ENCODE assay signal across 8 mouse cellular contexts in the genomic region with DNA sequence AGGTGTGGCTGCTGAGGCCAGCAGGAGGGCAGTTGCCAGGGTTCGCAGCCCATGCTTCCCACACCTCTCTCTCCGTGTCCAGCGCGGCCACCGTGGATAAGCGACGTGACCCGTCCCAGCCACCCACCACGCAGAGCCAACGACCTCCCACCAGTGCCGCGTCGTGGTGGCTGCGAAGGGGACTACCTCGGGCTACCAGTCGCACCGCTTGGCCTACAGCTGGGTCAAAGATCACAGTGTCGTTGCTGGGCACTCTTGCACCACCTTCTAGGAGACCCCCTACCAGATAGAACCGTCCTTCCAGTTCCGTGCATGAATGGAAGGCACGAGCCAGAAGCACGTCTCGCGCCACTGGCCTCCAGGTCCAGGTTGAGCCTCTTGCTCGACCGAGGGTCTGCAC. TPM values are rescaled to one million over a fixed set of nuclear protein-coding genes. Genes with fewer than 3 reads are reported as not detected.
DNase-seq lines count a peak whose midpoint lies in the region; ATAC-seq and TF ChIP-seq lines count a peak whose summit lies in the region.

No protein-coding gene starts in this region.

- H3K27me3 ChIP-seq in kidney, embryonic 14.5 days (ENCODE audit: control insufficient read depth, insufficient read depth, low read length) = no peaks in the 10 kb centered on the region
- H3K27me3 ChIP-seq in G1E (ENCODE audit: insufficient read depth, low read length) = peaks cover 3% of the 10 kb centered on the region; the same call in 1 of the 2 replicates
- H3K27me3 ChIP-seq in hindbrain, embryonic 16.5 days (replicated peaks; ENCODE audit: control insufficient read depth, insufficient read depth, low read length) = no peaks in the 10 kb centered on the region

- H3K9me3 ChIP-seq in kidney, embryonic 14.5 days (ENCODE audit: control insufficient read depth, low read length) = peaks cover 2% of the 10 kb centered on the region; the same call in 1 of the 2 replicates
- H3K9me3 ChIP-seq in G1E (replicated peaks) = no peaks in the 10 kb centered on the region
- H3K9me3 ChIP-seq in hindbrain, embryonic 16.5 days (ENCODE audit: control insufficient read depth, low read length) = no peaks in the 10 kb centered on the region

- WGBS in kidney, embryonic 14.5 days = 6% methylated on average over 26 of the region's 26 CpGs
- 2% methylated on average over 26 of the region's 26 CpGs for WGBS in hindbrain, embryonic 16.5 days

- DNase-seq in kidney, postnatal 25 days = no peak
- DNase-seq in G1E (ENCODE audit: low spot score) (no peak), MN1 (ENCODE audit: low spot score) (no peak)
- DNase-seq in retina, postnatal 1 day = no peak

- H3K4me3 ChIP-seq in kidney, embryonic 14.5 days (ENCODE audit: low read length) = peak overlapping the region; percentile 50
- H3K4me3 ChIP-seq in G1E (ENCODE audit: low read depth, low read length) = peak overlapping the region; percentile 74
- H3K4me3 ChIP-seq in hindbrain, embryonic 16.5 days (ENCODE audit: low read length) = peak overlapping the region; percentile 50

- no peak for TF ChIP-seq CTCF in G1E (IDR thresholded peaks at IDR 0.05; ENCODE audit: low read depth, low read length)

- peak overlapping the region; percentile 62 for H3K9ac ChIP-seq in kidney, embryonic 14.5 days (ENCODE audit: low read depth, low read length)
- peak overlapping the region; percentile 72 for H3K9ac ChIP-seq in hindbrain, embryonic 16.5 days (ENCODE audit: low read depth, low read length)

- no peak overlapping the region for H3K27ac ChIP-seq in kidney, embryonic 14.5 days (ENCODE audit: low read depth, low read length)
- peak overlapping the region; percentile 78 for H3K27ac ChIP-seq in hindbrain, embryonic 16.5 days (ENCODE audit: low read depth, low read length)

- H3K4me2 ChIP-seq in kidney, embryonic 14.5 days (replicated peaks; ENCODE audit: low read depth, low read length) = peak overlapping the region; percentile 84
- peak overlapping the region; percentile 71 for H3K4me2 ChIP-seq in hindbrain, embryonic 16.5 days (ENCODE audit: low read length)

- ATAC-seq in kidney, embryonic 14.5 days (ENCODE audit: low FRiP score, low TSS enrichment) = no peak; the same call in 1 of the 2 replicates
- ATAC-seq in G1E (ENCODE audit: extremely low read depth, insufficient number of reproducible peaks, low FRiP score, poor library complexity, severe bottlenecking) = no peak
- ATAC-seq in common myeloid progenitor, adult 5-6 weeks (replicated peaks; ENCODE audit: low read depth, poor library complexity, severe bottlenecking) = peak; percentile 7; the same call in 1 of the 2 replicates
- ATAC-seq in hindbrain, embryonic 16.5 days = no peak
- 0 out of 2 replicates have a peak, but pooled peaks have one; percentile 3 for ATAC-seq in megakaryocyte progenitor cell, adult 5-6 weeks (replicated peaks; ENCODE audit: poor library complexity)

- H3K36me3 ChIP-seq in kidney, embryonic 14.5 days (ENCODE audit: control insufficient read depth, insufficient read depth, low read length) = peaks cover 23% of the 10 kb centered on the region
- H3K36me3 ChIP-seq in G1E (replicated peaks) = peaks cover 55% of the 10 kb centered on the region
- peaks cover 9% of the 10 kb centered on the region for H3K36me3 ChIP-seq in hindbrain, embryonic 16.5 days (ENCODE audit: control insufficient read depth, insufficient read depth, low read length)

- H3K4me1 ChIP-seq in kidney, embryonic 14.5 days (ENCODE audit: control insufficient read depth, insufficient read depth, low read length) = no peaks in the 10 kb centered on the region
- peaks cover 26% of the 10 kb centered on the region for H3K4me1 ChIP-seq in G1E (ENCODE audit: insufficient read depth, low read depth, low read length)
- peaks cover 12% of the 10 kb centered on the region for H3K4me1 ChIP-seq in hindbrain, embryonic 16.5 days (ENCODE audit: control insufficient read depth, insufficient read depth, low read depth, low read length)

RNA-seq across cellular contexts. Expression of gene Klhdc9, which starts 0.3 kb away (rescaled TPM):
- polyA plus RNA-seq in kidney, embryonic 14.5 days (2014; fragmentation: Nextera tagmentation; extraction: Ambion mirVana) = 2.2 and 2.4 TPM in 2 replicates
- total RNA-seq in G1E (2014; fragmentation: Nextera tagmentation) (2.6 TPM in 1 of 2 replicates, not detected in the other), G1E (2017) (0.33 and 0.64 TPM in 2 replicates)
- polyA plus RNA-seq in G1E (2012) = 1.4 TPM in 2 replicates
- 1.1 and 3.9 TPM in 2 replicates for total RNA-seq in common myeloid progenitor, adult 5-6 weeks (2017)
- polyA plus RNA-seq in hindbrain, embryonic 16.5 days (2015; fragmentation: Nextera tagmentation; extraction: Ambion mirVana) = 3.3 and 4.3 TPM in 2 replicates
- total RNA-seq in megakaryocyte progenitor cell, adult 5-6 weeks (2015) = 0.96 TPM in 1 of 2 replicates, not detected in the other
- total RNA-seq in megakaryocyte progenitor cell, adult 5-6 weeks (2017) = 0.33 and 0.71 TPM in 2 replicates

RNA-seq across cellular contexts. Expression of gene Nectin4, which starts 9.6 kb away (rescaled TPM):
- 1.0 and 2.6 TPM in 2 replicates for polyA plus RNA-seq in kidney, embryonic 14.5 days (2014; fragmentation: Nextera tagmentation; extraction: Ambion mirVana)
- not detected in 2 replicates for total RNA-seq in G1E (2014; fragmentation: Nextera tagmentation)
- total RNA-seq in G1E (2017) = 0.12 TPM in 1 of 2 replicates, not detected in the other
- 0.01 TPM in 1 of 2 replicates, not detected in the other for polyA plus RNA-seq in G1E (2012)
- total RNA-seq in common myeloid progenitor, adult 5-6 weeks (2017) = 2.3 and 2.4 TPM in 2 replicates
- polyA plus RNA-seq in hindbrain, embryonic 16.5 days (2015; fragmentation: Nextera tagmentation; extraction: Ambion mirVana) = 4.1 and 4.7 TPM in 2 replicates
- 0.15 and 0.49 TPM in 2 replicates for total RNA-seq in megakaryocyte progenitor cell, adult 5-6 weeks (2015)
- 0.37 and 0.84 TPM in 2 replicates for total RNA-seq in megakaryocyte progenitor cell, adult 5-6 weeks (2017)

RNA-seq across cellular contexts. Expression of gene Pfdn2, which starts 14.8 kb away (rescaled TPM):
- 53.7 and 103 TPM in 2 replicates for polyA plus RNA-seq in kidney, embryonic 14.5 days (2014; fragmentation: Nextera tagmentation; extraction: Ambion mirVana)
- total RNA-seq in G1E (2014; fragmentation: Nextera tagmentation) = 32.4 and 47.3 TPM in 2 replicates
- 19.6 and 22.3 TPM in 2 replicates for total RNA-seq in G1E (2017)
- 16.9 and 20.1 TPM in 2 replicates for polyA plus RNA-seq in G1E (2012)
- total RNA-seq in common myeloid progenitor, adult 5-6 weeks (2017) = 37.2 and 65.3 TPM in 2 replicates
- 123 and 143 TPM in 2 replicates for polyA plus RNA-seq in hindbrain, embryonic 16.5 days (2015; fragmentation: Nextera tagmentation; extraction: Ambion mirVana)
- 50.2 and 52.3 TPM in 2 replicates for total RNA-seq in megakaryocyte progenitor cell, adult 5-6 weeks (2015)
- total RNA-seq in megakaryocyte progenitor cell, adult 5-6 weeks (2017) = 35.5 and 52.3 TPM in 2 replicates

RNA-seq across cellular contexts. Expression of gene Nit1, which starts 14.8 kb away (rescaled TPM):
- polyA plus RNA-seq in kidney, embryonic 14.5 days (2014; fragmentation: Nextera tagmentation; extraction: Ambion mirVana) = 33.7 and 34.5 TPM in 2 replicates
- total RNA-seq in G1E (2014; fragmentation: Nextera tagmentation) (17.9 and 22.4 TPM in 2 replicates), G1E (2017) (57.9 and 58.9 TPM in 2 replicates)
- polyA plus RNA-seq in G1E (2012) = 9.4 and 11.3 TPM in 2 replicates
- total RNA-seq in common myeloid progenitor, adult 5-6 weeks (2017) = 43.4 and 49.3 TPM in 2 replicates
- 51.2 and 54.7 TPM in 2 replicates for polyA plus RNA-seq in hindbrain, embryonic 16.5 days (2015; fragmentation: Nextera tagmentation; extraction: Ambion mirVana)
- 7.6 and 9.8 TPM in 2 replicates for total RNA-seq in megakaryocyte progenitor cell, adult 5-6 weeks (2015)
- 31.7 and 34.1 TPM in 2 replicates for total RNA-seq in megakaryocyte progenitor cell, adult 5-6 weeks (2017)

RNA-seq across cellular contexts. Expression of gene Arhgap30, which starts 28.5 kb away (rescaled TPM):
- polyA plus RNA-seq in kidney, embryonic 14.5 days (2014; fragmentation: Nextera tagmentation; extraction: Ambion mirVana) = 0.69 and 0.81 TPM in 2 replicates
- total RNA-seq in G1E (2014; fragmentation: Nextera tagmentation) (2.0 and 2.9 TPM in 2 replicates), G1E (2017) (9.2 and 11.4 TPM in 2 replicates)
- polyA plus RNA-seq in G1E (2012) = 3.9 and 4.6 TPM in 2 replicates
- total RNA-seq in common myeloid progenitor, adult 5-6 weeks (2017) = 63.0 and 77.8 TPM in 2 replicates
- 0.73 and 0.79 TPM in 2 replicates for polyA plus RNA-seq in hindbrain, embryonic 16.5 days (2015; fragmentation: Nextera tagmentation; extraction: Ambion mirVana)
- total RNA-seq in megakaryocyte progenitor cell, adult 5-6 weeks (2015) = 30.2 and 31.7 TPM in 2 replicates
- total RNA-seq in megakaryocyte progenitor cell, adult 5-6 weeks (2017) = 68.0 and 70.5 TPM in 2 replicates

Comparison
In these comparisons a context has a peak if more than half of its experiments do, and no peak if none do; other contexts are left out.
1. ATAC-seq: peak in common myeloid progenitor, adult 5-6 weeks (single experiment) and megakaryocyte progenitor cell, adult 5-6 weeks (single experiment); none in kidney, embryonic 14.5 days (single experiment), G1E (single experiment) and hindbrain, embryonic 16.5 days (single experiment).
2. Peak in every context shown above with its lines, with median percentiles within 50 percentile points of each other: H3K4me3 ChIP-seq.